Comparison of ENCODE assay signal across 9 mouse cellular contexts in genomic region chr15:43758256-43758655, GRCm38 (mm10).
DNase-seq lines count a peak whose midpoint lies in the region; ATAC-seq and TF ChIP-seq lines count a peak whose summit lies in the region.
"Had no signal": no experiment of that assay in that cellular context is flagged by ENCODE, and none has a peak within 500 bp of the region (broad histone marks: within the 10 kb centered on the region; RNA-seq: fewer than 3 reads in every experiment).

No protein-coding gene starts in this region.

- TF ChIP-seq EP300 in heart, adult 2 months (IDR thresholded peaks at IDR 0.05; ENCODE audit: insufficient read depth, low read depth, low read length), result no peak
- no peak for TF ChIP-seq EP300 in liver, embryonic 14.5 days (IDR thresholded peaks at IDR 0.05; ENCODE audit: low read depth)

- intact Hi-C loops in heart, adult 2 months (cut with DNase I), result loop anchor here (2.0 kb wide), 1 partner anchor 793 kb away; no protein-coding TSS in a partner anchor

- no peaks in the 10 kb centered on the region for H3K27me3 ChIP-seq in heart, adult 2 months (ENCODE audit: control insufficient read depth, insufficient read depth, low read length)
- H3K27me3 ChIP-seq in heart, embryonic 12.5 days (replicated peaks), result no peaks in the 10 kb centered on the region
- no peaks in the 10 kb centered on the region for H3K27me3 ChIP-seq in liver, embryonic 14.5 days (ENCODE audit: control insufficient read depth, insufficient read depth, low read length)
- H3K27me3 ChIP-seq in liver, embryonic 12.5 days (replicated peaks), result no peaks in the 10 kb centered on the region
- H3K27me3 ChIP-seq: limb, embryonic 15.5 days had no signal

- H3K4me1 ChIP-seq in heart, adult 2 months (ENCODE audit: control insufficient read depth, insufficient read depth, low read length), result no peaks in the 10 kb centered on the region
- no peaks in the 10 kb centered on the region for H3K4me1 ChIP-seq in heart, embryonic 12.5 days (replicated peaks)
- H3K4me1 ChIP-seq in liver, embryonic 14.5 days (replicated peaks; ENCODE audit: control insufficient read depth in 2 of 2, insufficient read depth in 2 of 2, low read length in 1 of 2), result no peaks in the 10 kb centered on the region
- H3K4me1 ChIP-seq in liver, embryonic 12.5 days, result no peaks in the 10 kb centered on the region
- H3K4me1 ChIP-seq: limb, embryonic 15.5 days had no signal

- DNase-seq in heart, adult 2 months, result no peak
- DNase-seq in liver, embryonic 14.5 days (ENCODE audit: low read depth in 3 of 3, low spot score in 3 of 3), result no peak
- DNase-seq in NIH3T3 (ENCODE audit: low read depth), result peak; percentile 64
- DNase-seq in forelimb bud, embryonic 11.5 days (ENCODE audit: low read depth, low spot score), result peak; percentile 51
- DNase-seq in MN1 (ENCODE audit: low spot score), result no peak
- no peak for DNase-seq in testis, postnatal 10 days (ENCODE audit: low spot score)

- H3K36me3 ChIP-seq in heart, adult 2 months (ENCODE audit: control insufficient read depth, insufficient read depth, low read length), result no peaks in the 10 kb centered on the region
- H3K36me3 ChIP-seq in heart, embryonic 12.5 days, result no peaks in the 10 kb centered on the region
- no peaks in the 10 kb centered on the region for H3K36me3 ChIP-seq in liver, embryonic 14.5 days (replicated peaks; ENCODE audit: control insufficient read depth, insufficient read depth, low read depth)
- H3K36me3 ChIP-seq in liver, embryonic 12.5 days, result no peaks in the 10 kb centered on the region
- H3K36me3 ChIP-seq: limb, embryonic 15.5 days had no signal

- H3K4me2 ChIP-seq in heart, embryonic 12.5 days, result no peak overlapping the region
- no peak overlapping the region for H3K4me2 ChIP-seq in liver, embryonic 14.5 days (ENCODE audit: low read depth)
- H3K4me2 ChIP-seq in liver, embryonic 12.5 days, result no peak overlapping the region
- H3K4me2 ChIP-seq: limb, embryonic 15.5 days had no signal

- no peak for TF ChIP-seq POLR2A in heart, adult 2 months (IDR thresholded peaks at IDR 0.05; ENCODE audit: insufficient read depth, low read depth, low read length)

- H3K27ac ChIP-seq in heart, adult 2 months, result no peak overlapping the region
- no peak overlapping the region for H3K27ac ChIP-seq in heart, embryonic 12.5 days (ENCODE audit: poor library complexity, severe bottlenecking)
- H3K27ac ChIP-seq in liver, embryonic 14.5 days, result no peak overlapping the region
- no peak overlapping the region for H3K27ac ChIP-seq in liver, embryonic 12.5 days
- H3K27ac ChIP-seq: limb, embryonic 15.5 days had no signal

- H3K9me3 ChIP-seq in heart, embryonic 12.5 days (replicated peaks), result no peaks in the 10 kb centered on the region
- no peaks in the 10 kb centered on the region for H3K9me3 ChIP-seq in liver, embryonic 14.5 days (ENCODE audit: control insufficient read depth, low read length)
- no peaks in the 10 kb centered on the region for H3K9me3 ChIP-seq in liver, embryonic 12.5 days (replicated peaks)
- H3K9me3 ChIP-seq: limb, embryonic 15.5 days had no signal

- peak; percentile 64 for TF ChIP-seq CTCF in heart, adult 2 months (IDR thresholded peaks at IDR 0.05)
- peak; percentile 32; the same call in 1 of the 2 replicates for TF ChIP-seq CTCF in liver, embryonic 14.5 days (IDR thresholded peaks at IDR 0.05; ENCODE audit: low read depth)

- no peak overlapping the region for H3K9ac ChIP-seq in heart, adult 2 months (ENCODE audit: low read depth, low read length)
- no peak overlapping the region for H3K9ac ChIP-seq in heart, embryonic 12.5 days
- no peak overlapping the region for H3K9ac ChIP-seq in liver, embryonic 14.5 days (replicated peaks)
- H3K9ac ChIP-seq in liver, embryonic 12.5 days, result no peak overlapping the region
- H3K9ac ChIP-seq: limb, embryonic 15.5 days had no signal

- 20% methylated on average over 3 of the region's 3 CpGs for WGBS in heart, adult 2 months
- WGBS in heart, embryonic 12.5 days, result 18% methylated on average over 3 of the region's 3 CpGs
- 10% methylated on average over 3 of the region's 3 CpGs for WGBS in liver, embryonic 14.5 days (ENCODE audit: insufficient replicate concordance)
- WGBS in liver, embryonic 12.5 days (ENCODE audit: insufficient replicate concordance), result 16% methylated on average over 3 of the region's 3 CpGs

- no peak overlapping the region for H3K4me3 ChIP-seq in heart, adult 2 months
- H3K4me3 ChIP-seq in heart, embryonic 12.5 days, result no peak overlapping the region
- H3K4me3 ChIP-seq in liver, embryonic 14.5 days (ENCODE audit: insufficient read depth in 1 of 2, low read depth in 2 of 2, low read length in 2 of 2), result no peak overlapping the region
- H3K4me3 ChIP-seq in liver, embryonic 12.5 days, result no peak overlapping the region
- H3K4me3 ChIP-seq: limb, embryonic 15.5 days had no signal

- ATAC-seq in heart, embryonic 12.5 days (ENCODE audit: insufficient number of reproducible peaks, low FRiP score), result no peak
- no peak for ATAC-seq in liver, embryonic 14.5 days (ENCODE audit: insufficient read depth)
- no peak for ATAC-seq in liver, embryonic 12.5 days

- H3K79me2 ChIP-seq in heart, adult 2 months (replicated peaks; ENCODE audit: control insufficient read depth, insufficient read depth, low read length), result no peaks in the 10 kb centered on the region

Comparison
In these comparisons a context has a peak if more than half of its experiments do, and no peak if none do; other contexts are left out.
1. DNase-seq: peak in NIH3T3 (single experiment) and forelimb bud, embryonic 11.5 days (single experiment); none in heart, adult 2 months (0 of 2), liver, embryonic 14.5 days (0 of 3), MN1 (single experiment) and testis, postnatal 10 days (single experiment).